Mouse (Mus musculus) liver, embryonic 15.5 days (tissue): ENCODE measurements around the gene Scamp3. TPM values are rescaled to one million over a fixed set of nuclear protein-coding genes. Genes with fewer than 3 reads are reported as not detected.

ENCODE experiments used
- ATAC-seq: fragments of 200-750 bp; cut with Nextera tagmentation; 2 replicates; pipeline ENCODE4 v1.8.0; 2017; ENCODE audit warnings: moderate number of reproducible peaks, mild to moderate bottlenecking, moderate library complexity; ENCODE audit not compliant: insufficient read depth
- H3K27ac ChIP-seq: fragments of 300-500 bp; sonication (generic); replicated peaks from 2 replicates; pipeline ENCODE4 v1.5.1; 2015; ENCODE audit warnings: mild to moderate bottlenecking, inconsistent platforms
- H3K27me3 ChIP-seq: fragments of 300-500 bp; sonication (generic); 2 replicates; pipeline ENCODE4 v1.6.1; 2015; ENCODE audit warnings: mild to moderate bottlenecking, inconsistent platforms
- H3K36me3 ChIP-seq: fragments of 300-500 bp; sonication (generic); replicated peaks from 2 replicates; pipeline ENCODE4 v1.6.1; 2015; ENCODE audit warnings: moderate library complexity, mild to moderate bottlenecking, inconsistent platforms
- H3K4me1 ChIP-seq: fragments of 300-500 bp; sonication (generic); replicated peaks from 2 replicates; pipeline ENCODE4 v1.6.1; 2015; ENCODE audit warnings: inconsistent platforms
- H3K4me2 ChIP-seq: fragments of 300-500 bp; sonication (generic); 2 replicates; pipeline ENCODE4 v1.6.1; 2015; ENCODE audit warnings: moderate library complexity, mild to moderate bottlenecking, inconsistent platforms
- H3K4me3 ChIP-seq: fragments of 300-500 bp; sonication (generic); replicated peaks from 2 replicates; pipeline ENCODE4 v1.5.1; 2015; ENCODE audit warnings: mild to moderate bottlenecking, inconsistent platforms
- H3K9ac ChIP-seq: fragments of 300-500 bp; sonication (generic); 2 replicates; pipeline ENCODE4 v1.6.1; 2015; ENCODE audit warnings: moderate library complexity, mild to moderate bottlenecking, inconsistent platforms
- H3K9me3 ChIP-seq: fragments of 300-500 bp; sonication (generic); replicated peaks from 2 replicates; pipeline ENCODE4 v1.6.1; 2016; ENCODE audit warnings: inconsistent platforms
- WGBS: fragments of 180-500 bp; shearing (Covaris S2); methylation state at CpG from one replicate; pipeline ENCODE4 v1.1.7; 2015; ENCODE audit warnings: mixed read lengths; ENCODE audit not compliant: insufficient replicate concordance; 5-methylcytosine and 5-hydroxymethylcytosine counted together
- polyA plus RNA-seq: library from polyadenylated mRNA; unstranded; fragments of >200 nt; fragmentation: Nextera tagmentation; extraction: Ambion mirVana; gene quantifications from 2 replicates; pipeline ENCODE4 v1.2.1, GENCODE M21; 2015

Gene Scamp3
- polyA plus RNA-seq, 1 experiment from 2014 or later: 53.0 TPM

DNA sequence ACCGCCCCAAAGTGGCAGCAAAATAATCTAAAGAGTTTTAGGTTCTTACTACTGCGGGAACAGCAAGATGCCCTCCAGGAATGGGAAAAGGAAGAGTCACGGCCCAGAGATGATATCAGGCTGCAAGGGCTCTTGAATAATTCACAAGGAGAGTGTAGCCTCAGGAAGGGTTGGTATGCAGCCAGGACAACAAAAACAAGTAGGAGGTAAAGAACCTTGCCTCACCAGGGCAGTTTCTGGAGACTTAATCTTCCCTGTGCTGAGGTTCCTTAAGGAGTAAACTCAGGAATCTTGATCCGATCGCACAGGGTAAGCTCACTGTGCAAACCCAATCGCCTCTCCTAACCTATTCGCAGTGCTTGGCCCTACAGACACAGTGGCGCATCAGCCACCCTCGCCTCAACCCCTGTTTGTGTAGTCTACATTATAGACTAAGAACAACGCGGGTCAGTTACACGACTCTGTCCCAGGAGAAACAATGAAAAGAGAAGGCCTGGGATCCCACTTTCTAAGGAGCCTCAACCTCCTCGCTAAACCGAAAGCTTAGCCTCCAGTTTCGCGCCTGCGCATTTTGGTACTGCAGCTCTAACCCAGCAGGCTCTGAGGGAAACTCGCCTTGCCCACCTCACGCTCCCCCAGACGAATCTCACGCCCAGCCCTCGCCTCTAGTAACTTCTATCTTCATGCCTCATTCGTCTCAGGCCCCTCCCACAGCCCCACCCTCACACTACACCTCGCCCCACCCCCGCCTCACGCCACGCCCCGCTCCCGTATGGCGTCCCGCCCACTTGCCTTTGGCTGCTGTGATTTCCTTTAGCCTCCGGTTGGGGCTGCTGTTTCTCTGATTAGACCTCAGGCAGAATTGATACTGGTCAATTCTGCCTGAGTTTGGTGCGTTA lies 19.0 kb downstream of the Scamp3 start:
- ATAC-seq: peak; percentile 93
- Histone ChIP-seq H3K36me3 (no peaks in the 10 kb centered on the region), H3K4me2 (peak overlapping the region; percentile 73), H3K4me3 (peak overlapping the region; percentile 55), H3K27me3 (peaks cover 18% of the 10 kb centered on the region), H3K9ac (peak overlapping the region; percentile 53), H3K27ac (peak overlapping the region; percentile 72), H3K9me3 (no peaks in the 10 kb centered on the region), H3K4me1 (peaks cover 16% of the 10 kb centered on the region)
- WGBS: 6% methylated on average over 33 of the region's 33 CpGs

DNA sequence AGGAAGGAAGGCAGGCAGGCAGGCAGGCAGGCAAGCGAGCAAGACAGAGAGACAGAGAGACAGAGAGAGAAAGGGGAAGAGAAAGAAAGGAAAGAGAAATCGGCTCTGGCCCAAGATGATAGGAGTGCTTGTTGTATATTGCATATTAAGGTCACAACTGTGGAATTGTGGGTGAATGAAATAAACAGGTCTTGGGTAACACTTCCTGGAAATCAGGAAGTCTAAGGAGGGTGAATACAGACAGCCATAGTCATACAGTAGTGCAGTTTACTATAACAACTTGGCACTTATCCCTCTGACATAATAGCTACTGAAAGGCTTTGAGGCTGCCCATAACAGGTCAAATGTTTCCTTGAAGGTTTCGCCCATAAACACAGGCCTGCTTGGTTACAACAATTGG lies 22.6 kb downstream of the Scamp3 start:
- 42% methylated on average over 3 of the region's 3 CpGs for WGBS
- H3K9ac ChIP-seq: no peak overlapping the region
- H3K9me3 ChIP-seq: no peaks in the 10 kb centered on the region
- no peak overlapping the region for H3K4me2 ChIP-seq
- H3K27me3 ChIP-seq: peaks cover 14% of the 10 kb centered on the region
- H3K36me3 ChIP-seq: peaks cover 11% of the 10 kb centered on the region
- ATAC-seq: no peak
- peaks cover 31% of the 10 kb centered on the region for H3K4me1 ChIP-seq
- H3K27ac ChIP-seq: no peak overlapping the region
- no peak overlapping the region for H3K4me3 ChIP-seq

DNA sequence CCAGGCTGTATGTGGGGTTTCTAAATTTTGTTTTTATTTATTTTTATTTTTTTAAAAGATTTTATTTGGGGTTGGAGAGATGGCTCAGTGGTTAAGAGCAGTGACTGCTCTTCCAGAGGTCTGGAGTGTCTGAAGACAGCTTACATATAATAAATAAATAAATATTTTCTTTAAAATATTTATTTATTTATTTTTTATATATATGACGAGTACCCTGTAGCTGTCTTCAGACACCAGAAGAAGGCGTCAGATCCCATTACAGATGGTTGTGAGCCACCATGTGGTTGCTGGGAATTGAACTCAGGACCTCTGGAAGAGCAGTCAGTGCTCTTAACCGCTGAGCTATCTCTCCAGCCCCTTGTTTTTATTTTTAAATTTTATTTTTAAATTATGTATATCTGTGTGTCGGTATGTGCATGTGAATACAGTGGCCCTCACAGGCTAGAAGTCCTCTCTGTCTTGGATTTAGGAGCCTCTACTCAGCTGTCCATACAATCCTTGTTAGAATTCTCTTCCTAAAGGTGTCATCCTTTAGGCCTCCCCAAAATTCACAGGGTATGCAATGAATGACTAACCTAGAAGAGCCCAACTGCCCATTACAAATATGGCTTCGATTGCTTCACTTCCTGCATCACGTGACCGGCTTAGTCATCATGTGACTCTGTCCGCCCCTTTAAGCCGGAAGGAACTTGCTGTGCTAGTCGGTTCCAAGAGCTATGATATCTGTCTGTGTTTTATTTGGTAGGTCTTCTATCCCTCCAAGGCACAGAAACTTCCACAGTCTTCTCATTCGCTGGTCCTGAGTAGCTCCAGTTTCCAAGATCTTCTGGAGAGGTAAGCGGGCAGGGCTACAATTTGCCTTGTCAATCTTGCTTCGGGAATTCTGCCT lies 25.2 kb downstream of the Scamp3 start, which contains the start of gene Gba:
TSS of gene Gba (plus strand) at position 676 of the 889 bp plus-strand sequence.
- peak within 1 kb of the TSS; percentile 59 for H3K9ac ChIP-seq
- peak within 1 kb of the TSS; percentile 66 for H3K4me3 ChIP-seq
- ATAC-seq: peak; percentile 77
- 23% methylated on average over 13 of the region's 13 CpGs for WGBS
- peaks cover 10% of the 10 kb centered on the region for H3K27me3 ChIP-seq
- H3K9me3 ChIP-seq: no peaks in the 10 kb centered on the region
- H3K4me2 ChIP-seq: peak within 1 kb of the TSS; percentile 81
- peak within 1 kb of the TSS; percentile 56 for H3K27ac ChIP-seq
- peaks cover 31% of the 10 kb centered on the region for H3K36me3 ChIP-seq
- H3K4me1 ChIP-seq: peaks cover 15% of the 10 kb centered on the region

DNA sequence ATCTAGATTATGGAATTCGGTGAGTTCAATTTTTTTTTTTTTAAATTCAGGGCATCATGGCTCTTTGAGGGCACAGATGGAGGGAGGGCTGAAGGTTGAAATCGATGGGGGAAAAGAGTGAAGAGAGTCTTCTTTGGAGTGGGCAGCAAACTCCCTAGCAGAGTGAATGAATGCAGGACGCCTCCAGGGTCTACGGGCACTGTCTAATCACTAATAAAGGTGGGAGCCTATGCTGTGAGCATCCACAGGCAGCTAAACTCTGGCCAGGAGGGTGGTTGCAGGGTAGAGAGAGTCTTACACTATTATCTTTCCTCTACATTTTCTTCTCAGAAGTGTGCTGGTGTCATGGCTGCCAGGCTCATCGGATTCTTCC lies 25.9 kb downstream of the Scamp3 start:
- peaks cover 6% of the 10 kb centered on the region for H3K27me3 ChIP-seq
- peak overlapping the region; percentile 81 for H3K4me2 ChIP-seq
- H3K9ac ChIP-seq: peak overlapping the region; percentile 59
- 22% methylated on average over 5 of the region's 5 CpGs for WGBS
- peak overlapping the region; percentile 56 for H3K27ac ChIP-seq
- H3K9me3 ChIP-seq: no peaks in the 10 kb centered on the region
- H3K4me3 ChIP-seq: peak overlapping the region; percentile 66
- peaks cover 37% of the 10 kb centered on the region for H3K36me3 ChIP-seq
- H3K4me1 ChIP-seq: peaks cover 15% of the 10 kb centered on the region
- ATAC-seq: peak; percentile 34

DNA sequence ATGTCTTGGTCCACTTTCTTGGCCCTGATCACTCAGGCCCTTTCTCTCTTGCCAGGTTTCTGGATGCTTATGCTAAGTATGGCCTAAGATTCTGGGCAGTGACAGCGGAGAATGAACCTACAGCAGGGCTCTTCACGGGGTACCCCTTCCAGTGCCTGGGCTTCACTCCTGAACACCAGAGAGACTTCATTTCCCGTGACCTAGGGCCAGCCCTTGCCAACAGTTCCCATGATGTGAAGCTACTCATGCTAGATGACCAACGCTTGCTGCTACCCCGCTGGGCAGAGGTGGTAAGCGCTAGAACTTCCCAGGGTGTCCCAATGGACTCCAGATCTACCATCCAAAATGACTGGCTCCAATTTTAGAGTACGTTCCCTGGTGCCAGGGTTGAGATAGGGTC lies 28.8 kb downstream of the Scamp3 start:
- Histone ChIP-seq H3K9ac (no peak overlapping the region), H3K4me2 (no peak overlapping the region), H3K36me3 (peaks cover 65% of the 10 kb centered on the region), H3K27me3 (no peaks in the 10 kb centered on the region), H3K9me3 (no peaks in the 10 kb centered on the region), H3K27ac (no peak overlapping the region), H3K4me1 (peaks cover 15% of the 10 kb centered on the region), H3K4me3 (no peak overlapping the region)
- WGBS: 83% methylated on average over 7 of the region's 7 CpGs
- ATAC-seq: no peak

DNA sequence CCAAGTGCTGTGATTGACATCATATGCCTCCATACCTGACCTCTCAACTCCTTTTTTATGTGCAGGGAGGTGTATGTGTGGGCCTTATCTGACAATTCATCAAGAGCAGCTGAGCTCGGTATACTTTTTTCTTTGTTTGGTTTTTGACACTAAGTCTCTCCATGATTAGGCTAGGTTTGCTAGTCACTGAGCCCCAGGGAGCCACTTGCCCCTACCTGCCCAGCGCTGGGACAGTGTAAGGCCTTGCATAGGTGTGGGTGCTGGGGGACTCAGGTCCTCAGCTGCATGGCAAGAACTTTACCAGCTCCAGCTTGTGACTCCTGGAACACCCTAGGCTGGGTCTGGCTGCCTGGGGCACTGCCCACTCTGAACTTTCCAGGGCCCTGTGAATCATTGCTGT lies 29.4 kb downstream of the Scamp3 start:
- no peak overlapping the region for H3K4me2 ChIP-seq
- H3K9ac ChIP-seq: no peak overlapping the region
- H3K27me3 ChIP-seq: no peaks in the 10 kb centered on the region
- H3K4me3 ChIP-seq: no peak overlapping the region
- H3K36me3 ChIP-seq: peaks cover 69% of the 10 kb centered on the region
- 68% methylated on average over 2 of the region's 2 CpGs for WGBS
- ATAC-seq: no peak
- no peak overlapping the region for H3K27ac ChIP-seq
- H3K9me3 ChIP-seq: no peaks in the 10 kb centered on the region
- peaks cover 18% of the 10 kb centered on the region for H3K4me1 ChIP-seq

DNA sequence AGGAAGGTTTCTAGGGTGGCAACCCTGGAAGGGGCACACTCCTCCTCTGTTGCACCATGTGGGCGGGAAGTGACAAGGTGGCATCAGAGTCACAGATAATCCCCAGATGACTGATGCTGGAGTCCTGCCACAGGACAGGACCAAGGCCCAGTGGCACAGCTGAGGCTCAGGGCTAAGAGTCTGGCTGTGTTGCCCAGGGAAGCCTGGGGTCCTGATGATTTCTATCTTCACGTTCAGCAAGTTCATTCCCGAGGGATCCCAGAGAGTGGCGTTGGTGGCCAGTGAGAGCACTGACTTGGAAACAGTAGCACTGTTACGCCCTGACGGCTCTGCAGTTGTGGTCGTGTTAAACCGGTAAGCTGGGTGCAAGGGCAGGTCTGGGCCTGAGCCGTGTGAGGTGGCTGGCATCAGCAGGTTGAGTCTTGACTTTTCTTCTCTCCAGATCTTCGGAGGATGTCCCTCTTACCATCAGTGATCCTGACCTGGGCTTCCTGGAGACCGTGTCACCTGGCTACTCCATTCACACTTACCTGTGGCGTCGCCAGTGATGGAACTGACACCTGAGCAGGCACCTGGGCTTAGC lies 30.9 kb downstream of the Scamp3 start:
- Histone ChIP-seq H3K9ac (no peak overlapping the region), H3K27ac (no peak overlapping the region), H3K9me3 (no peaks in the 10 kb centered on the region), H3K4me3 (no peak overlapping the region), H3K4me2 (no peak overlapping the region), H3K4me1 (peaks cover 16% of the 10 kb centered on the region), H3K27me3 (no peaks in the 10 kb centered on the region), H3K36me3 (peaks cover 69% of the 10 kb centered on the region)
- no peak for ATAC-seq
- 82% methylated on average over 13 of the region's 13 CpGs for WGBS

DNA sequence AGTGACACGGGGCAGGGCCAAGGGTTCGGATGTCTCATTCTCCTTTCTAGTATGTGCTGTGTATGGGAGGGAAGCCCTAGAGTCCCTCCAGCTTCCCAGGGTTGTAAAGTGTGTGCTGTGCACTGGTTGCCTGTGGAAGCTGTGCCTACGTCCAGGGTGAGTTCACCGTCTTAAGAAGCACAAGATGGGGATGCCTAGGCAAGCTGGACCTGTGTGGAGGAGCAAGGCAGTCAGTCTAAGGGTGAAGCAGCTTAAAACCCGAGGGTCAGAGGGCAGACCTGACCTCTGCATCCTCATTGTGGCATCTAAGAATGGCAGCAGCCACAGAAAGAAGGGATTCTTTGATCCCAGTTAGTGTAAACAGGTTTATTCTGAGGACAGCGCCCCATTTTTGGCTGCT lies 31.5 kb downstream of the Scamp3 start:
- no peak overlapping the region for H3K9ac ChIP-seq
- WGBS: 72% methylated on average over 6 of the region's 6 CpGs
- H3K27me3 ChIP-seq: no peaks in the 10 kb centered on the region
- ATAC-seq: no peak
- H3K36me3 ChIP-seq: peaks cover 69% of the 10 kb centered on the region
- H3K4me1 ChIP-seq: peaks cover 16% of the 10 kb centered on the region
- no peak overlapping the region for H3K27ac ChIP-seq
- no peak overlapping the region for H3K4me2 ChIP-seq
- H3K4me3 ChIP-seq: no peak overlapping the region
- no peaks in the 10 kb centered on the region for H3K9me3 ChIP-seq

DNA sequence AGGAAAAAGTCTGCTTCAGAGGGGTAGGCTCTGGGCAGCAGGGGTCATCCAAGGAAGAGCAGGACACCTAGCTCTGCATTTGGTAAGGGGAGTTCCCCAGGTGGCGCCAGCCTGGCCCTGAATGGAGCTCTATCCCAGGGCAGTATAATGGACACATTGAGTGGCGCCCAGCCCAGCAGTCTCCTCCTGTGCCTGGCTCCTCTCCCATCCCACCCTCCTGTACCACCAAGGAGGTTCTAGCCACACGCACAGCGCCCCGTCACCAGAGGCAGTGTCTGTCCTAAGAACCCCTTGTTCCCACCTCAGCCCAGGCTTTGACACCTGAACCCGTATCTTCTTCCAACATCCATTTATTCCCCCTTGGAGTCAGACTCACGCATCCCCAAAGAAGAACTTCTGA lies 32.5 kb downstream of the Scamp3 start:
- Histone ChIP-seq H3K9me3 (no peaks in the 10 kb centered on the region), H3K4me2 (no peak overlapping the region), H3K4me3 (no peak overlapping the region), H3K9ac (no peak overlapping the region), H3K36me3 (peaks cover 60% of the 10 kb centered on the region), H3K27ac (no peak overlapping the region), H3K27me3 (peaks cover 2% of the 10 kb centered on the region; the same call in 1 of the 2 replicates), H3K4me1 (peaks cover 23% of the 10 kb centered on the region)
- ATAC-seq: no peak
- WGBS: 77% methylated on average over 7 of the region's 7 CpGs

DNA sequence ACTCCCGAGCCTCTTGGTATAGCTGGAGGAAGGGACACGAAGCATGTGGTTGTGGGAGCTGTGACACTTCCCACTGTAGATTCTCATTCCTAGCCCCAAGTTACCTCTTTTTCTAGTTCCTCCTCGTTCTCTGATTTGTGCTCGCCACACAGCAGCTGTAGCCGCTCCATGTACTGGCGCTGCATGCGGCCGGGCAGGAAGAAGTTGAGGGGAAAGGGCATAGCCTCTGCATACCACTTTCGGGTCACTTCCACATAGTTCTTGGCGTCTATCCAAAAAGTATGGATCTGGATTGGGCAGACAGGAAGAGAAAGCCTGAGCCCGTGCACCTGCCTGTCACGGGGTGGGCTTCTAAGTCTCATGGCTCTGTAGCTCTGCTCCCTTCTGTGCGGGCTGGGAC lies 32.9 kb downstream of the Scamp3 start:
- H3K36me3 ChIP-seq: peaks cover 58% of the 10 kb centered on the region
- peaks cover 7% of the 10 kb centered on the region; the same call in 1 of the 2 replicates for H3K27me3 ChIP-seq
- H3K9ac ChIP-seq: no peak overlapping the region
- ATAC-seq: no peak
- H3K9me3 ChIP-seq: no peaks in the 10 kb centered on the region
- no peak overlapping the region for H3K4me2 ChIP-seq
- H3K27ac ChIP-seq: no peak overlapping the region
- H3K4me3 ChIP-seq: no peak overlapping the region
- 74% methylated on average over 13 of the region's 13 CpGs for WGBS
- peaks cover 28% of the 10 kb centered on the region for H3K4me1 ChIP-seq

DNA sequence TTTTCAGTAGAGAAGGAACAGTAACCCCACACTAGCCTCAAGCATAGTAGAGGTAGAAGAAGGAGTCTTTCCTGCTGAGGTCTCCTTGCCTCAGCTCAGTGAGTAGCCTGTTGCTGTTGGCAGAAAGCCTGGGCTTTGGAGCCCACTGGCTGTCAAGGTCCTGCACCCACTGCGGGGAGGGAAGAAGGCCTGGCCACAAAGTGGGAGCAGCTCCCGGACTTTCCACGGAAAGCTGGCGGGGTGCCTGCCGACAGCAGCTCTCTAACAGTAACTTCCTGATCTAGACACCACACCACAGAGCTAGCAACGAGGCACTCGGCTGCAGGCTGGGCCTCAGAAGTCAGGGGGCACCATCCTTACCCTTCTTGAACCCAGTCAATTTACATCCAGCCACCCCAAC lies 33.5 kb downstream of the Scamp3 start:
- H3K4me2 ChIP-seq: no peak overlapping the region
- no peak overlapping the region for H3K27ac ChIP-seq
- H3K4me3 ChIP-seq: no peak overlapping the region
- no peak overlapping the region for H3K9ac ChIP-seq
- peaks cover 12% of the 10 kb centered on the region for H3K27me3 ChIP-seq
- peaks cover 52% of the 10 kb centered on the region for H3K36me3 ChIP-seq
- H3K9me3 ChIP-seq: no peaks in the 10 kb centered on the region
- H3K4me1 ChIP-seq: peaks cover 33% of the 10 kb centered on the region
- 65% methylated on average over 7 of the region's 7 CpGs for WGBS
- no peak for ATAC-seq
